Mouse (Mus musculus) hindbrain, embryonic 12.5 days (tissue): ENCODE measurements around the gene Aldh1l1. TPM values are rescaled to one million over a fixed set of nuclear protein-coding genes. Genes with fewer than 3 reads are reported as not detected.
A peak's percentile ranks its signal among the peaks of the same experiment; 100 is the strongest.

Source experiments
- ATAC-seq: fragments of 200-750 bp; cut with Nextera tagmentation; 2 replicates; pipeline ENCODE4 v1.8.0; 2017; ENCODE audit warnings: moderate TSS enrichment; ENCODE audit not compliant: low FRiP score
- H3K27ac ChIP-seq: fragments of 300-500 bp; sonication (generic); 2 replicates; pipeline ENCODE4 v1.5.1; 2016; ENCODE audit warnings: mild to moderate bottlenecking
- H3K27me3 ChIP-seq: fragments of 300-500 bp; sonication (generic); 2 replicates; pipeline ENCODE4 v1.6.1; 2016; ENCODE audit warnings: mild to moderate bottlenecking
- H3K36me3 ChIP-seq: fragments of 300-500 bp; sonication (generic); 2 replicates; pipeline ENCODE4 v1.6.1; 2016; ENCODE audit warnings: mild to moderate bottlenecking
- H3K4me1 ChIP-seq: fragments of 300-500 bp; sonication (generic); 2 replicates; pipeline ENCODE4 v1.6.1; 2016
- H3K4me2 ChIP-seq: fragments of 300-500 bp; sonication (generic); replicated peaks from 2 replicates; pipeline ENCODE4 v1.6.1; 2016; ENCODE audit warnings: mild to moderate bottlenecking
- H3K4me3 ChIP-seq: fragments of 300-500 bp; sonication (generic); 2 replicates; pipeline ENCODE4 v1.5.1; 2016; ENCODE audit warnings: mild to moderate bottlenecking
- H3K9ac ChIP-seq: fragments of 300-500 bp; sonication (generic); 2 replicates; pipeline ENCODE4 v1.6.1; 2016; ENCODE audit warnings: mild to moderate bottlenecking, moderate library complexity
- H3K9me3 ChIP-seq: fragments of 300-500 bp; sonication (generic); replicated peaks from 2 replicates; pipeline ENCODE4 v1.6.1; 2016; ENCODE audit warnings: mild to moderate bottlenecking
- WGBS: fragments of 180-500 bp; shearing (Covaris S2); methylation state at CpG from one replicate; pipeline ENCODE4 v1.1.7; 2016; 5-methylcytosine and 5-hydroxymethylcytosine counted together
- polyA plus RNA-seq: library from polyadenylated mRNA; unstranded; fragments of >200 nt; fragmentation: Nextera tagmentation; extraction: Ambion mirVana; gene quantifications from 2 replicates; pipeline ENCODE4 v1.2.1, GENCODE M21; 2016

The Aldh1l1 gene
- polyA plus RNA-seq, result 13.0 and 19.4 TPM in 2 replicates

GRCm38 (mm10) chr6:90486176-90486921 is at the start of gene Aldh1l1:
Gene Aldh1l1 (plus strand): TSS chr6:90486427.
- no peak within 1 kb of the TSS for H3K4me3 ChIP-seq
- H3K4me1 ChIP-seq, result no peaks in the 10 kb centered on the region; the same call in 1 of the 2 replicates
- no peak for ATAC-seq
- H3K36me3 ChIP-seq, result no peaks in the 10 kb centered on the region
- no peaks in the 10 kb centered on the region for H3K27me3 ChIP-seq
- no peak within 1 kb of the TSS for H3K27ac ChIP-seq
- H3K9me3 ChIP-seq, result no peaks in the 10 kb centered on the region
- no peak within 1 kb of the TSS for H3K9ac ChIP-seq
- no peak within 1 kb of the TSS for H3K4me2 ChIP-seq
- 80% methylated on average over 12 of the region's 12 CpGs for WGBS

GRCm38 (mm10) chr6:90437041-90437440 is 49.2 kb upstream of the Aldh1l1 start:
- Histone ChIP-seq H3K4me1 (no peaks in the 10 kb centered on the region), H3K27me3 (no peaks in the 10 kb centered on the region), H3K4me3 (no peak overlapping the region), H3K36me3 (no peaks in the 10 kb centered on the region), H3K9me3 (no peaks in the 10 kb centered on the region), H3K4me2 (no peak overlapping the region), H3K9ac (no peak overlapping the region), H3K27ac (no peak overlapping the region)
- WGBS, result 89% methylated on average over 3 of the region's 3 CpGs
- ATAC-seq, result no peak

GRCm38 (mm10) chr6:90446883-90447282 is 39.3 kb upstream of the Aldh1l1 start:
- Histone ChIP-seq H3K4me1 (peaks cover 7% of the 10 kb centered on the region), H3K4me2 (no peak overlapping the region), H3K4me3 (no peak overlapping the region), H3K9ac (no peak overlapping the region), H3K27me3 (no peaks in the 10 kb centered on the region), H3K9me3 (no peaks in the 10 kb centered on the region), H3K36me3 (no peaks in the 10 kb centered on the region), H3K27ac (peak overlapping the region; percentile 57)
- peak; percentile 74 for ATAC-seq
- 30% methylated on average over 4 of the region's 4 CpGs for WGBS

- H3K4me3 ChIP-seq, result no peak overlapping the region
- H3K9me3 ChIP-seq, result no peaks in the 10 kb centered on the region
- WGBS, result 33% methylated on average over 7 of the region's 7 CpGs
- H3K27ac ChIP-seq, result no peak overlapping the region
- peaks cover 7% of the 10 kb centered on the region for H3K4me1 ChIP-seq
- no peaks in the 10 kb centered on the region for H3K27me3 ChIP-seq
- H3K36me3 ChIP-seq, result no peaks in the 10 kb centered on the region
- H3K9ac ChIP-seq, result no peak overlapping the region
- H3K4me2 ChIP-seq, result no peak overlapping the region
- ATAC-seq, result no peak
Measured at GRCm38 (mm10) chr6:90450179-90450578, 36.0 kb upstream of the Aldh1l1 start.

GRCm38 (mm10) chr6:90450697-90451096 is 35.5 kb upstream of the Aldh1l1 start:
- Histone ChIP-seq H3K9ac (no peak overlapping the region), H3K4me2 (no peak overlapping the region), H3K27me3 (no peaks in the 10 kb centered on the region), H3K36me3 (no peaks in the 10 kb centered on the region), H3K27ac (no peak overlapping the region), H3K4me3 (no peak overlapping the region), H3K9me3 (no peaks in the 10 kb centered on the region), H3K4me1 (peaks cover 7% of the 10 kb centered on the region)
- 77% methylated on average over 5 of the region's 5 CpGs for WGBS
- ATAC-seq, result no peak

GRCm38 (mm10) chr6:90451512-90451911 is 34.7 kb upstream of the Aldh1l1 start:
- Histone ChIP-seq H3K9me3 (no peaks in the 10 kb centered on the region), H3K36me3 (no peaks in the 10 kb centered on the region), H3K4me1 (peaks cover 7% of the 10 kb centered on the region), H3K4me3 (no peak overlapping the region), H3K4me2 (no peak overlapping the region), H3K27me3 (no peaks in the 10 kb centered on the region), H3K27ac (no peak overlapping the region), H3K9ac (no peak overlapping the region)
- WGBS, result 91% methylated on average over 5 of the region's 5 CpGs
- ATAC-seq, result no peak

GRCm38 (mm10) chr6:90452603-90453002 is 33.6 kb upstream of the Aldh1l1 start:
- no peaks in the 10 kb centered on the region for H3K36me3 ChIP-seq
- no peaks in the 10 kb centered on the region for H3K9me3 ChIP-seq
- H3K27me3 ChIP-seq, result no peaks in the 10 kb centered on the region
- H3K9ac ChIP-seq, result no peak overlapping the region
- H3K4me3 ChIP-seq, result no peak overlapping the region
- no peak overlapping the region for H3K27ac ChIP-seq
- no peak overlapping the region for H3K4me2 ChIP-seq
- no peaks in the 10 kb centered on the region for H3K4me1 ChIP-seq
- ATAC-seq, result no peak

GRCm38 (mm10) chr6:90453751-90454150 is 32.5 kb upstream of the Aldh1l1 start:
- H3K9me3 ChIP-seq, result no peaks in the 10 kb centered on the region
- H3K27me3 ChIP-seq, result no peaks in the 10 kb centered on the region
- no peak overlapping the region for H3K27ac ChIP-seq
- no peak for ATAC-seq
- no peaks in the 10 kb centered on the region for H3K4me1 ChIP-seq
- H3K4me2 ChIP-seq, result no peak overlapping the region
- 86% methylated on average over 5 of the region's 5 CpGs for whole genome bisulfite sequencing
- H3K36me3 ChIP-seq, result no peaks in the 10 kb centered on the region
- H3K4me3 ChIP-seq, result no peak overlapping the region
- H3K9ac ChIP-seq, result no peak overlapping the region

GRCm38 (mm10) chr6:90457421-90457820 is 28.8 kb upstream of the Aldh1l1 start:
- ATAC-seq, result no peak

GRCm38 (mm10) chr6:90461181-90461580 is 25.0 kb upstream of the Aldh1l1 start:
- no peak for ATAC-seq
- Histone ChIP-seq H3K4me3 (no peak overlapping the region), H3K4me1 (peaks cover 15% of the 10 kb centered on the region), H3K4me2 (no peak overlapping the region), H3K9ac (no peak overlapping the region), H3K36me3 (no peaks in the 10 kb centered on the region), H3K27me3 (peaks cover 43% of the 10 kb centered on the region), H3K9me3 (no peaks in the 10 kb centered on the region), H3K27ac (no peak overlapping the region)
- 60% methylated on average over 2 of the region's 2 CpGs for WGBS

More at GRCm38 (mm10) chr6:90457421-90457820, 28.8 kb upstream of the Aldh1l1 start:
- Histone ChIP-seq H3K27ac (no peak overlapping the region), H3K27me3 (peaks cover 30% of the 10 kb centered on the region), H3K4me1 (no peaks in the 10 kb centered on the region), H3K4me3 (no peak overlapping the region), H3K9me3 (no peaks in the 10 kb centered on the region), H3K4me2 (no peak overlapping the region), H3K36me3 (no peaks in the 10 kb centered on the region), H3K9ac (no peak overlapping the region)
- 87% methylated on average over 2 of the region's 2 CpGs for WGBS

GRCm38 (mm10) chr6:90461771-90462170 is 24.5 kb upstream of the Aldh1l1 start:
- peak overlapping the region; percentile 71; the same call in 1 of the 2 replicates for H3K9ac ChIP-seq
- ATAC-seq, result no peak; the same call in 1 of the 2 replicates

GRCm38 (mm10) chr6:90462181-90462706 is 24.0 kb upstream of the Aldh1l1 start, which contains the start of gene Klf15:
Gene Klf15 (plus strand): TSS chr6:90462576.
- Histone ChIP-seq H3K36me3 (no peaks in the 10 kb centered on the region), H3K27ac (no peak within 1 kb of the TSS), H3K4me1 (peaks cover 15% of the 10 kb centered on the region), H3K4me2 (peak within 1 kb of the TSS; percentile 100), H3K27me3 (peaks cover 43% of the 10 kb centered on the region), H3K4me3 (peak within 1 kb of the TSS; percentile 63), H3K9me3 (no peaks in the 10 kb centered on the region), H3K9ac (peak within 1 kb of the TSS; percentile 71)
- peak; percentile 77 for ATAC-seq
- under 1% methylated on average over 70 of the region's 70 CpGs for WGBS

More at GRCm38 (mm10) chr6:90461771-90462170, 24.5 kb upstream of the Aldh1l1 start:
- Histone ChIP-seq H3K27ac (no peak overlapping the region), H3K27me3 (peaks cover 43% of the 10 kb centered on the region), H3K4me1 (peaks cover 15% of the 10 kb centered on the region), H3K4me2 (peak overlapping the region; percentile 100), H3K9me3 (no peaks in the 10 kb centered on the region), H3K4me3 (peak overlapping the region; percentile 63), H3K36me3 (no peaks in the 10 kb centered on the region)
- 8% methylated on average over 12 of the region's 12 CpGs for WGBS

GRCm38 (mm10) chr6:90462841-90463227 is 23.4 kb upstream of the Aldh1l1 start:
- H3K27me3 ChIP-seq, result peaks cover 43% of the 10 kb centered on the region

More at GRCm38 (mm10) chr6:90462841-90463227, 23.4 kb upstream of the Aldh1l1 start:
- Histone ChIP-seq H3K9ac (peak overlapping the region; percentile 71), H3K4me3 (peak overlapping the region; percentile 63), H3K4me1 (peaks cover 15% of the 10 kb centered on the region), H3K27ac (no peak overlapping the region), H3K4me2 (peak overlapping the region; percentile 100), H3K36me3 (no peaks in the 10 kb centered on the region), H3K9me3 (no peaks in the 10 kb centered on the region)
- peak; percentile 45 for ATAC-seq
- WGBS, result under 1% methylated on average over 36 of the region's 38 CpGs
